Mouse (Mus musculus): Measurements from ENCODE around the gene Map1lc3a.
A peak's percentile ranks its signal among the peaks of the same experiment; 100 is the strongest.

Map1lc3a gene

GRCm38 (mm10) chr2:155276195-155276594 lies at the start of gene Map1lc3a:
Gene Map1lc3a, plus strand, starts transcription at chr2:155276297.
- peak; percentile 97 for DNase-seq (ENCODE audit: low read depth, low spot score)

GRCm38 (mm10) chr2:155235746-155236361 lies 40.2 kb upstream of the Map1lc3a start:
- DNase-seq (ENCODE audit: low read depth, low spot score): no peak

GRCm38 (mm10) chr2:155236362-155236992 lies 39.6 kb upstream of the Map1lc3a start, which contains the start of gene Dynlrb1:
Gene Dynlrb1, plus strand, starts transcription at chr2:155236533.
- DNase-seq (ENCODE audit: low read depth, low spot score): peak; percentile 94

DNA sequence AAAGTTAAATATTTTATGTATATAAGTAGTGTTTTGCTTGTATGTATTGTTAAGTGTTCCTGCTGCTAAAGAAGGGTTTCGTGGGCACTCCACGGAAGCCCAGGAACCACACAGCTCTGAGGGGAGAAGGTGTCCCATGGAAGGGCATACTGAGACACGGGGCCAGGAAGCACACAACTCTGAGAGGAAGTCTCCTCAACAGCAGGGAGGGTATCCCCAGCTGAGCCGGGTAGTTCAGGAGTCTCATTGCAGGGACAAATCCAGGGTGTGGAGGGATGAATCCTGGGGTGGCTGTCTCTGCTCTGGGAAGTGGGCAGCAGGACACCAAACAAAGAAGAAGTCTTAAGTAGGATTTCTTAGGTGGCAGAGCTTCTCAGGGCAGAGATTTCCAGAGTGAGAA lies 38.8 kb upstream of the Map1lc3a start:
- DNase-seq (ENCODE audit: low read depth, low spot score): peak; percentile 26

DNA sequence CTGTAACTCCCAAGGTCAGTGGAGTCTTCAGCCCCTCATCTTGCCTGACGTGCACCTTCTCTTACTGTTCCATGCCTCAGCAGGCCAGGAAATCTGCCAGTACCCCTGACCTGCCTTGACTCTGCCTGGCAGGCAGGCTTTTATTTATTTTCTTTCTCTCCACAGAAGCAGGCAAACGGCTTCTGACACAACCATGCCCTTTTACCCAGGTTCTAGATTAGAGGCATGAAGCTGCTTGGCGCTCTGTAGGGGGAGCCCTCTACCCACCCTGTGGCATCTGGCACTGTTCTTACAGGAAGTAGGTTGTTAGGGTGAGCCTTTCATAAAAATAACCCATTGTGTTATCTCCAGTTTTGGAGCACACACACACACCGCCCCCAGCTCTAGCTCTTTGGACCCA lies 35.2 kb upstream of the Map1lc3a start:
- peak; percentile 45 for DNase-seq (ENCODE audit: low read depth, low spot score)

DNA sequence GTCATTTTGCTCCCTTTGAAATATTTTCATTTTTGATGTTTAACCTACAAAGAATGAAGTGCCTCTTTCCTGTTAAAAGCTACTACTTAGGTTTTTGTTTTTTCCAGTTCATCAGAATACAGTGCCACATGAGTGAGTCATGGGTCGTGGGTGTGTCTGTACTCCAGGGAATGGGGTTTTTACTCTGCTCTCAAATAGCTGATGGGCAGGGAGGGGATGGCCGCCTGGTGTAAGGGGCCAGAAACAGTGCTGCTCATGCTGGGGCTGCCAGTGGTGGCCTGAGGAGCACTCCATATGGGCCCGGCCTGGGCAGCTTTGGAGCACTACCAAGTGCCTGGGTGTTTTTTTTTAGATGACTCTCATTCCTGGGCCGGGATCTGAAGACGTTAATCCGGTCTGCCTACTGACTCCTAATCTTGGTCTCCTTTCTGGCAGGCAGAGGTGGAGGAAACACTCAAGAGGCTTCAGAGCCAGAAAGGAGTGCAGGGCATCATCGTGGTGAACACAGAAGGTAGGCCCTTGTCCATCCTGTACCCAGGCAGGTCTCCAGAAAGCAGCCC lies 33.7 kb upstream of the Map1lc3a start:
- DNase-seq (ENCODE audit: low read depth, low spot score): no peak

DNA sequence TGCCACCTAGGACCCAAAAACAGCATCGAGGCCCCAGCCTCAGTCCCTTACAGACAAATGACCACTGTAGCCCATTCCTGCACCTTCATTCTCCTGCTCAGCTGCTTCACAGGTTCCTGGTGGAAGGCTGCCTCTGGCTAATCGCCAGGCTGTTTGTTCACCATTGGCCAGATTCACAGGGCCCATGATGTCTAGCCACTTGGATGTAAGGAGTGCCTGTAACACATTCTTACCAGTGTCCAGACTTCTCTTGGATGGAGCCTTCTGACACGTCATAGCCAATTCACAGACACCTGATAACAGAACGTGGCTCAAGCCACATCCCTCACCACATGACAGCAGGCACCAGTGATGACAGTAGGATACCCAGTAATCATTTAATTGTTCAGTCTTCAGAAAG lies 29.9 kb upstream of the Map1lc3a start:
- DNase-seq (ENCODE audit: low read depth, low spot score): no peak

GRCm38 (mm10) chr2:155248206-155248605 lies 27.9 kb upstream of the Map1lc3a start:
- no peak for DNase-seq (ENCODE audit: low read depth, low spot score)

- no peak for DNase-seq (ENCODE audit: low read depth, low spot score)
These were observed 27.4 kb upstream of the Map1lc3a start for GRCm38 (mm10) chr2:155248718-155249117.

DNA sequence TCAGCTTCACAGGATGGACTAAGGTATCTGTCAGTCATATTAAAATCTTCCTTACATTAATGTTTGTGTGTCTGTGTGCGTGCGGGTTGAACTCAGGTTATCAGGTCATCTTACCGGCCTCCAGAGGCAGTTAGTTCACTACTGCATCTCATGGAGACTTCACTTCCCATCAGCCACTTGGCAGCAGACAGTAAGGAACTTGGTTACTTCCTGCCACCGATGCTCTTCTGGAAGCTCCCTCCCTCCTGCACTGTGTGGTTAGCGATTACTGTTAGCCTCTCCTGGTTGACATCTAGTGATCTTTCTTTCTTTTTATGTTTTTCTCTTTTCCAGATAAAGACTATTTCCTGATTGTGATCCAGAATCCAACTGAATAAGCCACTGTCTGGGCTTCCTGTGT lies 26.5 kb upstream of the Map1lc3a start:
- DNase-seq (ENCODE audit: low read depth, low spot score): no peak

GRCm38 (mm10) chr2:155265526-155265925 lies 10.6 kb upstream of the Map1lc3a start:
- no peak for DNase-seq (ENCODE audit: low read depth, low spot score)

- DNase-seq (ENCODE audit: low read depth, low spot score): no peak
These were observed 9.2 kb upstream of the Map1lc3a start for GRCm38 (mm10) chr2:155266896-155267295.

DNA sequence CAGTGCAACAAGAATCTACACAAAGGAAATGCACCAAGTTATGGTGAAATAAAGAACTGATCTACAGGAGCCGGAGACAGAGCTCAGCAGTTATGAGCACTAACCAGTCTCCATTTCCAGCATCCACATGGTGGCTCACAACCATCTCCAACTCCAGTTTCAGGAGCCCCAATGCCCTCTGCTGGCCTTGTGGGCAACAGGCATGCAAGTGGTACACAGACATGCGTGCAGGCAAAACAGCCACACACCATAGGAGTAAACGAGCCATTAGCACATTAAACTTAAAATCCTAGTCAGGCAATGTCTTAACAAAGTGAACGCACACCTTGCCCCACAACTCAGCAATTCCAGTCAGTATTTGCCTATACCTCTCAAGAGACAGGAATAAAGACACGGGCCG lies 4.1 kb upstream of the Map1lc3a start:
- peak; percentile 22 for DNase-seq (ENCODE audit: low read depth, low spot score)

GRCm38 (mm10) chr2:155272396-155273170 lies 3.5 kb upstream of the Map1lc3a start:
- DNase-seq (ENCODE audit: low read depth, low spot score): no peak

DNA sequence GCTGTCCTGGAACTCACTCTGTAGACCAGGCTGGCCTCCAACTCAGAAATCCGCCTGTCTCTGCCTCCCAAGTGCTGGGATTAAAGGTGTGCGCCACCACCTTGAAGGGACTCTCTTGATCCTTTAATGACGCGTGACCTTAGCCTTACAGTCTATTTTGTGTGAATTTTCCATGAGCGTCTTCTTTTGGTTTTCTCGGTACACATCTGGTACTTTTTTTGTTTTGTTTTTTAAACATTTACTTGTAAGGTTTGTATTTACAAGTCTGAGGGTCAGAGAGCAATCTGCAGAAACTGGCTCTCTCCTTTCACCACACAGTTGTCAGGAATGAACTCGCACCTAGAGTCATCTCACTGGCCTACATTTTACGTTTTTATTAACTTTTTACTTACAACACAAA lies 2.5 kb upstream of the Map1lc3a start:
- DNase-seq (ENCODE audit: low read depth, low spot score): no peak

GRCm38 (mm10) chr2:155276621-155277175 lies 601 bp downstream of the Map1lc3a start:
- peak; percentile 80 for DNase-seq (ENCODE audit: low read depth, low spot score)

DNA sequence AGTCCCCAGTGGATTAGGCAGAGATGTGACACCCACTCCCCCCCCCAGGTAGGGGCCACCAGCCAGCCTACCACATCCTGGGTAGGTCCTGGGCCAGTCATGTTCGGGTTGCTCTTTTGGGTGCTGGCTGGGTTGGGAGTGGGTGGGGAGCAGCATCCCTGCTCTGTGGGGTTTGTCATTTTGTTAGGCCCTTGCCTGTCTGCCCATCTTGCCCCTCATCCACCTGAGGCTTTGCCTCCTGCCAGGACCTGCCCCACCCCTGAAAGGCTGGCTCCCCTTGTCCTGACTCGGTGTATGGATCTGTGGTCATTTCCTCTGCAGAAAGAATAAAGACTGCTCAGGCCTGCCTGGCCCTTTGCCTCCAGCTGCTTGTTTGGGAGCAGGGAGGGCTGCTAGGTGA lies 1.6 kb downstream of the Map1lc3a start:
- peak; percentile 24 for DNase-seq (ENCODE audit: low read depth, low spot score)

- no peak for DNase-seq (ENCODE audit: low read depth, low spot score)
These were observed 2.3 kb downstream of the Map1lc3a start for GRCm38 (mm10) chr2:155278361-155278760.

DNA sequence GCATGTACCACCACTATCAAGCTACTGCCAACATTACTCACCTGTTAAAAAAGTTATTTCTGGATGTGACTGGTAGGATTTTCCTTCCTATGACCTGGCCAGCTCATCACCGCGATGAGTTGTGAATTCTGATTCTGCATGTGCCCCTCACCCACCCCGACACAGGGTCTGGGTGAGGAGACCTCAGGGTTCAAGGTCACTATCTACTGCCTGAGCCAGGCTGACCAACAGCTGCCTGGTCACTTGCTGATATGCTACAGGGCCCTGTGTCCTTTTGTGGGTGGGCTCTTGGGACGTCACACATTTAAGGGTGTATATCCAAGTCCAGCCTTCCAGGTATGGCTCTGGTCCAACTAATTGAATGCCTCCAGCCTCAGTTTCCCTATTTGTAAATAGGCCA lies 3.1 kb downstream of the Map1lc3a start:
- DNase-seq (ENCODE audit: low read depth, low spot score): no peak

GRCm38 (mm10) chr2:155280116-155280515 lies 4.0 kb downstream of the Map1lc3a start:
- no peak for DNase-seq (ENCODE audit: low read depth, low spot score)

DNA sequence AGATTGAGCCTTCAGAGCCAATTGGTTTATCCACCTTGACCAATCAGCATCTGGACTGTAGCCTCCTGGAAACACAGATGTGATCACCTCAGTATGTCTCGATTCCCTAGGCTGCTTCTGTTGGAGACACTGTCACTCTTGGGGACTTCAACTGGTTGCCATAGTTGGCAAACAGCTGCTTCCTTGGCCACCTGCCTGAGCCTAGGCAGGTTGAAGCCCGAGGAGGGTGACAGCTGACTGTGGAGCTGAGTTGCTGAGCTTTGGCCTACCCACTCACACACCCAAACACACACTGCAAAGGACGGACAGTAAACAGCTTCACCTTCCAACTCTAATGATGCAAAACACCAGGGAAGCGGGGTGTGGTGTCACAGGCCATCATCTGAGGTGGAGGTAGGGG lies 7.7 kb downstream of the Map1lc3a start:
- DNase-seq (ENCODE audit: low read depth, low spot score): no peak

DNA sequence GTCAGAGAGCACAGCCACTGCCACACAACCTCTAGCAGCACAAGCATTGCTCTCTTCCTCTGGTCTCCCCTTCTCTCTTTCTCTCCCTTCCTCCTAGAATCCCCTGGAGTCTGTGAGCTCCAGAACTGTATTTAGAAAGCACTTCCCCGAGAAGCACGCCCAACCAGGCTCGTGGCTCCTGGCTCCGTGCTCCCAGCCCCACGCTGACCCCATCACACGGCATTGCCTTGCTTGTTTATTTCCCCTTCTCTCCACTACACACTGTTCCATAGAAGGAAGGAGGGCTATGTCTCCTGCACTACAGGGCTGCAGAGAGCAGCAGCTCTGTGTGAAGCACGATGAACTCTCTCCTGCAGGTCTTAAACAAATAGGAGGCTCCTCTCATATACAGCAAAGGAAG lies 8.6 kb downstream of the Map1lc3a start:
- DNase-seq (ENCODE audit: low read depth, low spot score): no peak

All from CD4-positive helper T cell, adult 2 months (primary cell).